Mouse (Mus musculus) stomach, postnatal 0 days (tissue): ENCODE measurements at regions not wholly inside any gene's neighbourhood (a gene's known extent, or its start where the extent isn't known, plus 50 kb on each side); places are given as distances from the start of the nearest gene placed in this dataset.

Experiments used
- ATAC-seq: fragments of 200-750 bp; cut with Nextera tagmentation; 2 replicates; pipeline ENCODE4 v1.8.0; 2017; ENCODE audit not compliant: low FRiP score, low TSS enrichment
- DNase-seq: peaks from one replicate; pipeline ENCODE4 v3.0.0-alpha.2; 2016; ENCODE audit warnings: low spot score
- H3K27ac ChIP-seq: fragments of 300-500 bp; sonication (generic); replicated peaks from 2 replicates; pipeline ENCODE4 v1.5.1; 2014; ENCODE audit warnings: mild to moderate bottlenecking, control low read depth
- H3K27me3 ChIP-seq: fragments of 300-500 bp; sonication (generic); 2 replicates; pipeline ENCODE4 v1.6.1; 2014; ENCODE audit warnings: low read length; ENCODE audit not compliant: control insufficient read depth, insufficient read depth
- H3K36me3 ChIP-seq: fragments of 300-500 bp; sonication (generic); 2 replicates; pipeline ENCODE4 v1.6.1; 2014; ENCODE audit warnings: low read length, mixed read lengths; ENCODE audit not compliant: control insufficient read depth, insufficient read depth
- H3K4me1 ChIP-seq: fragments of 300-500 bp; sonication (generic); replicated peaks from 2 replicates; pipeline ENCODE4 v1.6.1; 2014; ENCODE audit warnings: antibody characterized with exemption; ENCODE audit not compliant: control insufficient read depth, insufficient read depth
- H3K4me2 ChIP-seq: fragments of 300-500 bp; sonication (generic); replicated peaks from 2 replicates; pipeline ENCODE4 v1.6.1; 2014; ENCODE audit warnings: low read depth, mild to moderate bottlenecking, control low read depth, moderate library complexity
- H3K4me3 ChIP-seq: fragments of 300-500 bp; sonication (generic); 2 replicates; pipeline ENCODE4 v1.5.1; 2014; ENCODE audit warnings: low read depth, low read length, control low read depth
- H3K9ac ChIP-seq: fragments of 300-500 bp; sonication (generic); 2 replicates; pipeline ENCODE4 v1.6.1; 2014; ENCODE audit warnings: mild to moderate bottlenecking, low read length, control low read depth, mixed read lengths
- H3K9me3 ChIP-seq: fragments of 300-500 bp; sonication (generic); 2 replicates; pipeline ENCODE4 v1.6.1; 2016; ENCODE audit warnings: low read length; ENCODE audit not compliant: control insufficient read depth
- CTCF ChIP-seq: IDR thresholded peaks from 2 replicates; pipeline ENCODE4 v1.5.1; 2016; ENCODE audit warnings: antibody characterized with exemption, low read depth, mild to moderate bottlenecking, moderate library complexity
- EP300 ChIP-seq: optimal IDR thresholded peaks from 2 replicates; pipeline ENCODE3; 2016; ENCODE audit warnings: antibody characterized with exemption
- WGBS: fragments of 180-500 bp; shearing (Covaris S2); extraction: QIAGEN DNeasy Blood & Tissue Kit; methylation state at CpG from one replicate; pipeline ENCODE4 v1.1.7; 2014; 5-methylcytosine and 5-hydroxymethylcytosine counted together

- no peak overlapping the region for H3K4me3 ChIP-seq
- no peak overlapping the region for H3K9ac ChIP-seq
- DNase-seq (no peak), ATAC-seq (no peak)
- H3K4me2 ChIP-seq, result no peak overlapping the region
- H3K4me1 ChIP-seq, result no peaks in the 10 kb centered on the region
- no peaks in the 10 kb centered on the region for H3K36me3 ChIP-seq
- H3K27me3 ChIP-seq, result no peaks in the 10 kb centered on the region
- H3K27ac ChIP-seq, result no peak overlapping the region
- H3K9me3 ChIP-seq, result no peaks in the 10 kb centered on the region
- 45% methylated on average over 2 of the region's 2 CpGs for WGBS
- TF ChIP-seq CTCF, result no peak
- no peak for TF ChIP-seq EP300
Measured at GRCm38 (mm10) chr1:57489176-57489575, 82.3 kb upstream of the Tyw5 start.

DNA sequence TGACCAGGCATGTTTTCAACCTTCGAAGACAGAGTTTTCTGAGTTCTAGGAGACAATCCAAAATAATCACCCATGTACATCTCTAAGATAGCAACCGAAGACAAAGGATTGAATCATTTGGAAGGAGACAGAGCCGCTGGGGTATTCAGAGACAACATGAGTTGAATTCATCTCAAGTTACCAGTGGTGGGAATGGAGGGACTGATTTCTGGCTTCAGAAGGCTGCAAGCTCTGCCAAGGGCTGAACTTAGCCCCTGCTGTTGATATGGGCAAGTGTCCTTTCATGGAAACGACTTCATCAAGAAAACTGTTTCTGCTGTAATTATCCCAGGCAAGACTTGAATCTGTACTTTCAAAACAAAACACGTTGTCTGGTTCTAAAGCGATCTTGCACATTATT is 82.7 kb upstream of the Tyw5 start:
- ATAC-seq (no peak), DNase-seq (no peak)
- WGBS, result 50% methylated on average over 6 of the region's 6 CpGs
- Histone ChIP-seq H3K4me2 (no peak overlapping the region), H3K9me3 (no peaks in the 10 kb centered on the region), H3K4me3 (no peak overlapping the region), H3K36me3 (no peaks in the 10 kb centered on the region), H3K27me3 (no peaks in the 10 kb centered on the region), H3K27ac (no peak overlapping the region), H3K4me1 (no peaks in the 10 kb centered on the region), H3K9ac (no peak overlapping the region)
- TF ChIP-seq CTCF (no peak), EP300 (no peak)

GRCm38 (mm10) chr1:57490021-57490420 is 83.1 kb upstream of the Tyw5 start:
- TF ChIP-seq EP300, result no peak
- no peak for TF ChIP-seq CTCF
- DNase-seq (no peak), ATAC-seq (no peak)
- WGBS, result 50% methylated on average over 4 of the region's 4 CpGs
- no peaks in the 10 kb centered on the region for H3K36me3 ChIP-seq
- no peak overlapping the region for H3K4me3 ChIP-seq
- H3K27me3 ChIP-seq, result no peaks in the 10 kb centered on the region
- no peak overlapping the region for H3K9ac ChIP-seq
- no peaks in the 10 kb centered on the region for H3K9me3 ChIP-seq
- H3K27ac ChIP-seq, result no peak overlapping the region
- no peaks in the 10 kb centered on the region for H3K4me1 ChIP-seq
- no peak overlapping the region for H3K4me2 ChIP-seq

GRCm38 (mm10) chr1:57492696-57493095 is 85.8 kb upstream of the Tyw5 start:
- Histone ChIP-seq H3K4me3 (no peak overlapping the region), H3K4me2 (no peak overlapping the region), H3K27ac (no peak overlapping the region), H3K27me3 (no peaks in the 10 kb centered on the region), H3K9ac (no peak overlapping the region), H3K4me1 (no peaks in the 10 kb centered on the region), H3K9me3 (no peaks in the 10 kb centered on the region), H3K36me3 (no peaks in the 10 kb centered on the region)
- DNase-seq (no peak), ATAC-seq (no peak)
- TF ChIP-seq CTCF, result no peak
- no peak for TF ChIP-seq EP300
- WGBS, result 81% methylated on average over 2 of the region's 2 CpGs

GRCm38 (mm10) chr1:57497489-57498037 is 90.7 kb upstream of the Tyw5 start:
- Histone ChIP-seq H3K4me3 (no peak overlapping the region), H3K4me1 (no peaks in the 10 kb centered on the region), H3K9me3 (no peaks in the 10 kb centered on the region), H3K4me2 (no peak overlapping the region), H3K27me3 (no peaks in the 10 kb centered on the region), H3K9ac (no peak overlapping the region), H3K36me3 (no peaks in the 10 kb centered on the region), H3K27ac (no peak overlapping the region)
- DNase-seq (no peak), ATAC-seq (no peak)
- TF ChIP-seq EP300 (no peak), CTCF (no peak)
- WGBS, result 53% methylated on average over 8 of the region's 8 CpGs

GRCm38 (mm10) chr1:57510359-57511120 is 103.6 kb upstream of the Tyw5 start:
- TF ChIP-seq EP300, result no peak
- Histone ChIP-seq H3K27me3 (no peaks in the 10 kb centered on the region), H3K9ac (no peak overlapping the region), H3K27ac (no peak overlapping the region), H3K4me3 (no peak overlapping the region), H3K4me1 (no peaks in the 10 kb centered on the region), H3K4me2 (no peak overlapping the region), H3K36me3 (no peaks in the 10 kb centered on the region), H3K9me3 (no peaks in the 10 kb centered on the region)
- whole genome bisulfite sequencing, result 55% methylated on average over 8 of the region's 9 CpGs
- no peak for DNase-seq
- ATAC-seq, result no peak
